Mouse (Mus musculus): ENCODE data around the gene Ddx58.

GRCm38 (mm10) chr4:40205231-40205903 is 34.3 kb downstream of the Ddx58 start:
- TF ChIP-seq CTCF (IDR thresholded peaks at IDR 0.05; ENCODE audit: low read depth) = no peak
- no peak for TF ChIP-seq EP300 (IDR thresholded peaks at IDR 0.05; ENCODE audit: low read depth)
